Mouse (Mus musculus): ENCODE data around the gene Pcnx2.

Gene Pcnx2

GRCm38 (mm10) chr8:125702868-125703473 is 195.1 kb downstream of the Pcnx2 start:
- DNase-seq, result no peak

Data from lung, postnatal 36 days (tissue).